ENCODE assay signal across 9 mouse cellular contexts in the genomic region with DNA sequence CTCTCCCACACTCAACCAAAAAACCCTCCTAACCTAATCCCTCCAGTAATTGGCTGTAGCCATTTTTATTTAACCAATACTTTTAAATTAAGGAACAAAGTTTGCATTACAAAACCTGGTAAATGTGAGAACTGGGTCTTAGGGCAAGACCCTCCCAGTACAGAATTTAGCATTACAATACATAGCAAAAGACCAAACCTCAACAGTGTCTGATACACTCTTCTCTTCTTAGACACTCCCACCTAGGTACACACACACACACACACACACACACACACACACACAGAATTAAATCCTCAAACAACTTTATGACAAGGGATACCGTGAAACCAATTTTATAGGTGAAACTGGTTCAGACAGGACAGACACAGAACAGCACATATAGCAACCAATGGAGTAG. TPM values are rescaled to one million over a fixed set of nuclear protein-coding genes. Genes with fewer than 3 reads are reported as not detected.
DNase-seq lines count a peak whose midpoint lies in the region; ATAC-seq and TF ChIP-seq lines count a peak whose summit lies in the region.
"Not testable (repeated sequence)": the region's sequence is repeated elsewhere in the genome, so short reads cannot be mapped to it uniquely, and the experiment has no call there.
"Had no signal": no experiment of that assay in that cellular context is flagged by ENCODE, and none has a peak within 500 bp of the region (broad histone marks: within the 10 kb centered on the region; RNA-seq: fewer than 3 reads in every experiment).

No protein-coding gene starts in this region.

- peak; percentile 43; the same call in 1 of the 2 replicates for ATAC-seq in stomach, postnatal 0 days (ENCODE audit: low FRiP score, low TSS enrichment)

- not testable (repeated sequence) for TF ChIP-seq CTCF in stomach, postnatal 0 days (IDR thresholded peaks at IDR 0.05; ENCODE audit: low read depth)

- H3K27ac ChIP-seq in stomach, postnatal 0 days (replicated peaks): not testable (repeated sequence)

- DNase-seq in ES-CJ7 (ENCODE audit: low read depth, low spot score) (peak; percentile 77), R1 (ENCODE audit: low read depth, low spot score) (peak; percentile 63)
- DNase-seq in stomach, postnatal 0 days (ENCODE audit: low spot score): not testable (repeated sequence)

- not testable (repeated sequence) for H3K4me3 ChIP-seq in stomach, postnatal 0 days (ENCODE audit: low read depth, low read length)

- not testable (repeated sequence) for H3K9ac ChIP-seq in stomach, postnatal 0 days (ENCODE audit: low read length)

- not testable (repeated sequence) for H3K4me1 ChIP-seq in stomach, postnatal 0 days (replicated peaks; ENCODE audit: control insufficient read depth, insufficient read depth)

- not testable (repeated sequence) for H3K27me3 ChIP-seq in stomach, postnatal 0 days (ENCODE audit: control insufficient read depth, insufficient read depth, low read length)

- TF ChIP-seq EP300 in stomach, postnatal 0 days (optimal IDR thresholded peaks at IDR 0.05): not testable (repeated sequence)

- not testable (repeated sequence) for H3K36me3 ChIP-seq in stomach, postnatal 0 days (ENCODE audit: control insufficient read depth, insufficient read depth, low read length)

- H3K9me3 ChIP-seq in stomach, postnatal 0 days (ENCODE audit: control insufficient read depth, low read length): not testable (repeated sequence)

- 63% methylated on average over 1 of the region's 1 CpGs for WGBS in stomach, postnatal 0 days

- H3K4me2 ChIP-seq in stomach, postnatal 0 days (replicated peaks; ENCODE audit: low read depth): not testable (repeated sequence)

RNA-seq across cellular contexts. Expression of a gene that starts 5.4 kb away (rescaled TPM):
- 311 and 332 TPM in 2 replicates for polyA plus RNA-seq in stomach, postnatal 0 days (2015; fragmentation: Nextera tagmentation; extraction: Ambion mirVana)
- polyA plus RNA-seq: C2C12; cerebellum, adult 2 months; G1E; Patski had no signal

RNA-seq across cellular contexts. Expression of a gene that starts 45.3 kb away (rescaled TPM):
- 15.1 and 16.8 TPM in 2 replicates for polyA plus RNA-seq in stomach, postnatal 0 days (2015; fragmentation: Nextera tagmentation; extraction: Ambion mirVana)
- polyA plus RNA-seq: activated CD4-positive, CD25-positive, alpha-beta regulatory T cell, adult 4 months; CD4-positive, CD25-positive, alpha-beta regulatory T cell, adult 4 months; G1E had no signal
